Mouse (Mus musculus) MEL (cell line): ENCODE measurements at regions not wholly inside any gene's neighbourhood (a gene's known extent, or its start where the extent isn't known, plus 50 kb on each side); places are given as distances from the start of the nearest gene placed in this dataset.

Source experiments
- DNase-seq: peaks from one replicate; pipeline ENCODE4 v3.0.0; 2011; ENCODE audit warnings: low read depth, low spot score
- H3K27ac ChIP-seq: 2 replicates; pipeline ENCODE4 v1.5.1; 2012; ENCODE audit warnings: low read depth, mild to moderate bottlenecking, control low read depth, low read length, moderate library complexity; ENCODE audit not compliant: control insufficient read depth
- H3K27me3 ChIP-seq, 2 experiments: fragments of 150-350 bp in 1 of 2; sonication (generic) in 1 of 2; 2 replicates each; pipeline ENCODE4 v1.6.1; 2012; ENCODE audit warnings: low read length in 2 of 2, mild to moderate bottlenecking in 2 of 2, improper control_type of control experiment in 1 of 2, moderate library complexity in 1 of 2; ENCODE audit not compliant: insufficient read depth in 2 of 2, control insufficient read depth in 1 of 2
- H3K36me3 ChIP-seq, 2 experiments: 2 replicates each; pipeline ENCODE4 v1.6.1; 2012 to 2014; ENCODE audit warnings: low read length in 2 of 2, improper control_type of control experiment in 1 of 2, inconsistent platforms in 1 of 2, mild to moderate bottlenecking in 1 of 2; ENCODE audit not compliant: insufficient read depth in 2 of 2, control insufficient read depth in 1 of 2
- H3K4me1 ChIP-seq, 2 experiments: fragments of 150-350 bp in 1 of 2; sonication (generic) in 1 of 2; 2 replicates each; pipeline ENCODE4 v1.6.1; 2012; ENCODE audit warnings: low read length in 2 of 2, improper control_type of control experiment in 1 of 2, mild to moderate bottlenecking in 1 of 2; ENCODE audit not compliant: insufficient read depth in 2 of 2, control insufficient read depth in 1 of 2
- H3K4me3 ChIP-seq, 2 experiments: fragments of 150-350 bp in 1 of 2; sonication (generic) in 1 of 2; 2 replicates each; pipeline ENCODE4 v1.5.1; 2012; ENCODE audit warnings: low read depth in 2 of 2, low read length in 2 of 2, mild to moderate bottlenecking in 2 of 2, moderate library complexity in 2 of 2, control low read depth in 1 of 2, improper control_type of control experiment in 1 of 2; ENCODE audit not compliant: control insufficient read depth in 1 of 2, insufficient read depth in 1 of 2
- H3K79me2 ChIP-seq: 2 replicates; pipeline ENCODE4 v1.6.1; 2012; ENCODE audit warnings: mild to moderate bottlenecking, low read length, moderate library complexity; ENCODE audit not compliant: control insufficient read depth, poor library complexity, insufficient read depth
- H3K9ac ChIP-seq: 2 replicates; pipeline ENCODE4 v1.6.1; 2012; ENCODE audit warnings: low read depth, mild to moderate bottlenecking, control low read depth, low read length, moderate library complexity; ENCODE audit not compliant: control insufficient read depth, poor library complexity, severe bottlenecking
- H3K9me3 ChIP-seq: fragments of 150-350 bp; sonication (generic); replicated peaks from 2 replicates; pipeline ENCODE4 v1.6.1; 2012; ENCODE audit warnings: mild to moderate bottlenecking, low read length, improper control_type of control experiment, moderate library complexity; ENCODE audit not compliant: insufficient read depth
- BHLHE40 ChIP-seq: IDR thresholded peaks from 2 replicates; pipeline ENCODE4 v1.6.1; 2012; ENCODE audit warnings: low read depth, mild to moderate bottlenecking, inconsistent platforms, low read length, improper control_type of control experiment, borderline replicate concordance
- CHD1 ChIP-seq: IDR thresholded peaks from 2 replicates; pipeline ENCODE4 v1.6.1; 2012; ENCODE audit warnings: low read depth, mild to moderate bottlenecking, inconsistent platforms, low read length, improper control_type of control experiment
- CHD2 ChIP-seq: IDR thresholded peaks from 2 replicates; pipeline ENCODE4 v1.6.1; 2011; ENCODE audit warnings: low read length, improper control_type of control experiment
- ELF1 ChIP-seq: IDR thresholded peaks from 2 replicates; pipeline ENCODE4 v1.6.1; 2014; ENCODE audit warnings: low read depth, mild to moderate bottlenecking, inconsistent platforms, low read length, improper control_type of control experiment, moderate library complexity
- ETS1 ChIP-seq: IDR thresholded peaks from 2 replicates; pipeline ENCODE4 v1.6.1; 2012; ENCODE audit warnings: low read depth, mild to moderate bottlenecking, inconsistent platforms, low read length, improper control_type of control experiment, moderate library complexity
- GABPA ChIP-seq: IDR thresholded peaks from 2 replicates; pipeline ENCODE4 v1.6.1; 2012; ENCODE audit warnings: low read depth, mild to moderate bottlenecking, inconsistent platforms, low read length, improper control_type of control experiment, moderate library complexity
- JUND ChIP-seq: IDR thresholded peaks from 2 replicates; pipeline ENCODE4 v1.6.1; 2011; ENCODE audit warnings: low read depth, mild to moderate bottlenecking, improper control_type of control experiment, low read length
- MAFK ChIP-seq: IDR thresholded peaks from 2 replicates; pipeline ENCODE4 v1.6.1; 2011; ENCODE audit warnings: low read depth, mild to moderate bottlenecking, low read length, improper control_type of control experiment, borderline replicate concordance
- MAZ ChIP-seq: IDR thresholded peaks from 2 replicates; pipeline ENCODE4 v1.6.1; 2012; ENCODE audit warnings: low read depth, mild to moderate bottlenecking, inconsistent platforms, low read length, improper control_type of control experiment
- MYC ChIP-seq: IDR thresholded peaks from 2 replicates; pipeline ENCODE4 v1.6.1; 2011; ENCODE audit warnings: low read depth, mild to moderate bottlenecking, low read length, improper control_type of control experiment, moderate library complexity
- NELFE ChIP-seq: IDR thresholded peaks from 2 replicates; pipeline ENCODE4 v1.6.1; 2011; ENCODE audit warnings: low read depth, low read length, improper control_type of control experiment
- POLR2A ChIP-seq, 2 experiments: IDR thresholded peaks; 2 replicates each; pipeline ENCODE4 v1.6.1; 2011 to 2012; ENCODE audit warnings: low read length in 2 of 2, mild to moderate bottlenecking in 2 of 2, control low read depth in 1 of 2, improper control_type of control experiment in 1 of 2, low read depth in 1 of 2, moderate library complexity in 1 of 2; ENCODE audit not compliant: control insufficient read depth in 1 of 2, insufficient read depth in 1 of 2, poor library complexity in 1 of 2
- POLR2AphosphoS2 ChIP-seq: IDR thresholded peaks from 2 replicates; pipeline ENCODE4 v1.6.1; 2011; ENCODE audit warnings: low read length, improper control_type of control experiment
- POLR2AphosphoS5 ChIP-seq: IDR thresholded peaks from 2 replicates; pipeline ENCODE4 v1.6.1; 2012; ENCODE audit warnings: low read depth, borderline replicate concordance, mild to moderate bottlenecking, inconsistent platforms, low read length, moderate library complexity, mixed read lengths
- RAD21 ChIP-seq: IDR thresholded peaks from 2 replicates; pipeline ENCODE4 v1.6.1; 2011; ENCODE audit warnings: mild to moderate bottlenecking, low read depth, low read length, improper control_type of control experiment
- SIN3A ChIP-seq: IDR thresholded peaks from 2 replicates; pipeline ENCODE4 v1.6.1; 2012; ENCODE audit warnings: low read length, improper control_type of control experiment, inconsistent platforms
- SMC3 ChIP-seq: IDR thresholded peaks from 2 replicates; pipeline ENCODE4 v1.6.1; 2011; ENCODE audit warnings: low read depth, low read length, improper control_type of control experiment
- TAL1 ChIP-seq: IDR thresholded peaks from 2 replicates; pipeline ENCODE4 v1.6.1; 2012; ENCODE audit warnings: mild to moderate bottlenecking, inconsistent platforms, low read length, moderate library complexity, mixed read lengths
- TBP ChIP-seq: IDR thresholded peaks from 2 replicates; pipeline ENCODE4 v1.8.0; 2011; ENCODE audit warnings: low read depth, low read length, improper control_type of control experiment
- TCF12 ChIP-seq: IDR thresholded peaks from 2 replicates; pipeline ENCODE4 v1.6.1; 2014; ENCODE audit warnings: low read depth, mild to moderate bottlenecking, inconsistent platforms, low read length, improper control_type of control experiment, moderate library complexity
- UBTF ChIP-seq: IDR thresholded peaks from 2 replicates; pipeline ENCODE4 v1.6.1; 2012; ENCODE audit warnings: low read depth, mild to moderate bottlenecking, inconsistent platforms, low read length, improper control_type of control experiment, moderate library complexity, borderline replicate concordance; ENCODE audit not compliant: insufficient read depth
- USF1 ChIP-seq: IDR thresholded peaks from 2 replicates; pipeline ENCODE4 v1.6.1; 2014; ENCODE audit warnings: low read depth, mild to moderate bottlenecking, inconsistent platforms, low read length, improper control_type of control experiment, moderate library complexity
- USF2 ChIP-seq, 2 experiments: IDR thresholded peaks; 2 replicates each; pipeline ENCODE4 v1.6.1; 2011 to 2012; ENCODE audit warnings: improper control_type of control experiment in 2 of 2, low read length in 2 of 2, borderline replicate concordance in 1 of 2, inconsistent platforms in 1 of 2, low read depth in 1 of 2, mild to moderate bottlenecking in 1 of 2; ENCODE audit not compliant: insufficient read depth in 1 of 2
- ZKSCAN1 ChIP-seq: IDR thresholded peaks from 2 replicates; pipeline ENCODE4 v1.6.1; 2012; ENCODE audit warnings: low read depth, mild to moderate bottlenecking, inconsistent platforms, low read length, improper control_type of control experiment, moderate library complexity
- ZNF384 ChIP-seq: IDR thresholded peaks from 2 replicates; pipeline ENCODE4 v1.6.1; 2012; ENCODE audit warnings: low read depth, mild to moderate bottlenecking, inconsistent platforms, low read length, improper control_type of control experiment

DNA sequence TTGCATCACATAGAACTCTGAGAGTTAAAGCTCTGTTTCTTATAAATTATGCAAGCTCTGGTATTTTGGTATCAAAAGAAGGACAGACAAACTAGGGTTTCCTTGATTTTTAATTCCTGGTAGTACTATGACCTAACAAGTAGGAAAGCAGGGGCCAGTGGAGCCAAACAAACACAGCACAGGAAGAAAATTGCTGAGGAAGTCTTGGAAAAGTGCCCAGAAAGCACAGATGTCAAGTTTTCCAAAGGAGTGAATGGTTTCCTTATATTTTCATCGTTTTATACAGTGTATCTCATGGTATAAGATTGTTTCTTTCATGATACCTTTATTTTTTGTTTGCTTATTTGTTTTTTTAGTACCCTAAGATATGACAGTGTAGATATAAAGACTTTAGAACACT lies 1387.3 kb upstream of the Slc10a2 start:
- Histone ChIP-seq H3K4me1 (no peaks in the 10 kb centered on the region), H3K27ac (no peak overlapping the region)
- TF ChIP-seq ELF1 (no peak), MAZ (no peak), ZKSCAN1 (no peak), GABPA (no peak), ETS1 (no peak), TAL1 (no peak), BHLHE40 (no peak), TCF12 (no peak), POLR2AphosphoS5 (no peak), CHD1 (no peak), USF2 (IDR thresholded peaks at IDR 0.05; ENCODE audit: borderline replicate concordance in 1 of 2, insufficient read depth in 1 of 2, low read depth in 1 of 2, low read length in 2 of 2) (no peak), SIN3A (no peak), MYC (no peak), NELFE (no peak)
- TF ChIP-seq, all 39 proteins: peak for 0
- no peak for DNase-seq
- no peak overlapping the region for H3K4me3 ChIP-seq
- no peaks in the 10 kb centered on the region for H3K9me3 ChIP-seq
- H3K79me2 ChIP-seq = no peaks in the 10 kb centered on the region
- no peak overlapping the region for H3K9ac ChIP-seq
- H3K27me3 ChIP-seq = no peaks in the 10 kb centered on the region
- H3K36me3 ChIP-seq = no peaks in the 10 kb centered on the region

DNA sequence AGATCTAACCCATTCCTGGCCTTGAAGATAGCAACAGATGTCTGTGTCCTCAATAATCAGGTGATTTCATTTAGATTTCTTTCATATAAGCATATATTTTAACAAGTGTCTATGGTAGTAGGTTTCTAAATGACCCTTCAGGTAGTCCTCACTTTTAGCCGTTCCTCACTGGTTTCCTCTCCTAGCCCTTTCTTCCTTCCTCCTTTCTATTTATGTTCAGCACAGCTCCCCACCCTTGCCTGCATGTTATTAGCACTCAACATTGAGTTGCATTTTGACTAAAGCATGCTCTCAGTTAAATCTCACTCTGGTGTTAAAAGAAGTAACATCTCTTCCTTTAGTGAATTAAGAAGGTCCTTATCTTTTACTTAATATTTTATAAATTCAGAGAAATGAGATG lies 1376.8 kb upstream of the Slc10a2 start:
- H3K9me3 ChIP-seq = no peaks in the 10 kb centered on the region
- DNase-seq = no peak
- H3K4me1 ChIP-seq = no peaks in the 10 kb centered on the region
- no peaks in the 10 kb centered on the region for H3K79me2 ChIP-seq
- H3K27ac ChIP-seq = no peak overlapping the region
- H3K27me3 ChIP-seq = no peaks in the 10 kb centered on the region
- H3K9ac ChIP-seq = no peak overlapping the region
- no peak overlapping the region for H3K4me3 ChIP-seq
- TF ChIP-seq POLR2AphosphoS2 = no peak
- TF ChIP-seq UBTF = no peak
- no peak for TF ChIP-seq BHLHE40
- no peak for TF ChIP-seq SMC3
- TF ChIP-seq JUND = no peak
- no peak for TF ChIP-seq TBP
- TF ChIP-seq NELFE = no peak
- TF ChIP-seq MAFK = no peak
- no peak for TF ChIP-seq USF1
- no peak for TF ChIP-seq ZNF384
- TF ChIP-seq CHD2 = no peak
- no peak for TF ChIP-seq MAZ
- no peak for TF ChIP-seq SIN3A
- TF ChIP-seq POLR2A (IDR thresholded peaks at IDR 0.05; ENCODE audit: control insufficient read depth in 1 of 2, insufficient read depth in 1 of 2, low read depth in 1 of 2, low read length in 2 of 2, poor library complexity in 1 of 2) = no peak
- TF ChIP-seq RAD21 = no peak
- no peak for TF ChIP-seq USF2 (IDR thresholded peaks at IDR 0.05; ENCODE audit: borderline replicate concordance in 1 of 2, insufficient read depth in 1 of 2, low read depth in 1 of 2, low read length in 2 of 2)
- no peaks in the 10 kb centered on the region for H3K36me3 ChIP-seq
